Mouse (Mus musculus): Measurements from ENCODE around the gene Qpctl. TPM values are rescaled to one million over a fixed set of nuclear protein-coding genes. Genes with fewer than 3 reads are reported as not detected.

The Qpctl gene
- 24.9 and 28.8 TPM in 2 replicates for polyA plus RNA-seq (2015; fragmentation: Nextera tagmentation; extraction: Ambion mirVana)

- H3K4me3 ChIP-seq (ENCODE audit: low read depth, low read length), result peak within 1 kb of the TSS; percentile 51
- H3K9ac ChIP-seq (ENCODE audit: low read depth, low read length), result peak within 1 kb of the TSS; percentile 70
- H3K27ac ChIP-seq (ENCODE audit: low read length), result peak within 1 kb of the TSS; percentile 87
- H3K27me3 ChIP-seq (ENCODE audit: control insufficient read depth, insufficient read depth, low read depth, low read length), result no peaks in the 10 kb centered on the region
- H3K9me3 ChIP-seq (replicated peaks; ENCODE audit: control insufficient read depth, low read length, poor library complexity, severe bottlenecking), result no peaks in the 10 kb centered on the region
- H3K36me3 ChIP-seq (ENCODE audit: control insufficient read depth, insufficient read depth, low read length), result peaks cover 20% of the 10 kb centered on the region
- peak; percentile 97 for ATAC-seq
- H3K4me2 ChIP-seq (ENCODE audit: low read length), result peak within 1 kb of the TSS; percentile 62
- WGBS, result under 1% methylated on average over 43 of the region's 43 CpGs
- peaks cover 18% of the 10 kb centered on the region for H3K4me1 ChIP-seq (ENCODE audit: control insufficient read depth, insufficient read depth, low read length)
These were observed at the start of gene Qpctl for GRCm38 (mm10) chr7:19148875-19149541. Qpctl (minus strand) TSS chr7:19149291.

- H3K36me3 ChIP-seq (ENCODE audit: control insufficient read depth, insufficient read depth, low read length), result peaks cover 39% of the 10 kb centered on the region
- ATAC-seq, result no peak
- 21% methylated on average over 2 of the region's 2 CpGs for WGBS
These were observed 48.9 kb upstream of the Qpctl start for GRCm38 (mm10) chr7:19197985-19198384.

GRCm38 (mm10) chr7:19196676-19197075, 47.6 kb upstream of the Qpctl start:
- Histone ChIP-seq H3K27me3 (ENCODE audit: control insufficient read depth, insufficient read depth, low read depth, low read length) (no peaks in the 10 kb centered on the region), H3K9me3 (replicated peaks; ENCODE audit: control insufficient read depth, low read length, poor library complexity, severe bottlenecking) (0 out of 2 replicates have a peak, but pooled peaks cover 2% of the 10 kb centered on the region)
- whole genome bisulfite sequencing, result 70% methylated on average over 6 of the region's 6 CpGs

More at GRCm38 (mm10) chr7:19197985-19198384, 48.9 kb upstream of the Qpctl start:
- Histone ChIP-seq H3K27ac (ENCODE audit: low read length) (no peak overlapping the region), H3K4me2 (ENCODE audit: low read length) (no peak overlapping the region), H3K4me1 (ENCODE audit: control insufficient read depth, insufficient read depth, low read length) (no peaks in the 10 kb centered on the region), H3K27me3 (ENCODE audit: control insufficient read depth, insufficient read depth, low read depth, low read length) (no peaks in the 10 kb centered on the region), H3K9me3 (replicated peaks; ENCODE audit: control insufficient read depth, low read length, poor library complexity, severe bottlenecking) (0 out of 2 replicates have a peak, but pooled peaks cover 2% of the 10 kb centered on the region), H3K9ac (ENCODE audit: low read depth, low read length) (no peak overlapping the region), H3K4me3 (ENCODE audit: low read depth, low read length) (no peak overlapping the region)

GRCm38 (mm10) chr7:19194676-19195075, 45.6 kb upstream of the Qpctl start:
- no peak overlapping the region for H3K4me3 ChIP-seq (ENCODE audit: low read depth, low read length)
- H3K9me3 ChIP-seq (replicated peaks; ENCODE audit: control insufficient read depth, low read length, poor library complexity, severe bottlenecking), result 0 out of 2 replicates have a peak, but pooled peaks cover 2% of the 10 kb centered on the region
- ATAC-seq, result no peak
- no peak overlapping the region for H3K4me2 ChIP-seq (ENCODE audit: low read length)
- H3K27me3 ChIP-seq (ENCODE audit: control insufficient read depth, insufficient read depth, low read depth, low read length), result no peaks in the 10 kb centered on the region
- H3K4me1 ChIP-seq (ENCODE audit: control insufficient read depth, insufficient read depth, low read length), result no peaks in the 10 kb centered on the region
- H3K27ac ChIP-seq (ENCODE audit: low read length), result no peak overlapping the region
- WGBS, result over 99% methylated on average over 4 of the region's 4 CpGs
- peaks cover 50% of the 10 kb centered on the region for H3K36me3 ChIP-seq (ENCODE audit: control insufficient read depth, insufficient read depth, low read length)
- no peak overlapping the region for H3K9ac ChIP-seq (ENCODE audit: low read depth, low read length)

More at GRCm38 (mm10) chr7:19196676-19197075, 47.6 kb upstream of the Qpctl start:
- peaks cover 43% of the 10 kb centered on the region for H3K36me3 ChIP-seq (ENCODE audit: control insufficient read depth, insufficient read depth, low read length)
- H3K9ac ChIP-seq (ENCODE audit: low read depth, low read length), result no peak overlapping the region
- H3K4me1 ChIP-seq (ENCODE audit: control insufficient read depth, insufficient read depth, low read length), result no peaks in the 10 kb centered on the region
- H3K4me2 ChIP-seq (ENCODE audit: low read length), result no peak overlapping the region
- H3K4me3 ChIP-seq (ENCODE audit: low read depth, low read length), result no peak overlapping the region
- no peak for ATAC-seq
- no peak overlapping the region for H3K27ac ChIP-seq (ENCODE audit: low read length)

- Histone ChIP-seq H3K27me3 (ENCODE audit: control insufficient read depth, insufficient read depth, low read depth, low read length) (peaks cover 3% of the 10 kb centered on the region), H3K4me3 (ENCODE audit: low read depth, low read length) (no peak overlapping the region), H3K4me1 (ENCODE audit: control insufficient read depth, insufficient read depth, low read length) (peaks cover 4% of the 10 kb centered on the region; the same call in 1 of the 2 replicates), H3K4me2 (ENCODE audit: low read length) (no peak overlapping the region), H3K9me3 (replicated peaks; ENCODE audit: control insufficient read depth, low read length, poor library complexity, severe bottlenecking) (no peaks in the 10 kb centered on the region), H3K27ac (ENCODE audit: low read length) (peak overlapping the region; percentile 19; the same call in 1 of the 2 replicates), H3K9ac (ENCODE audit: low read depth, low read length) (no peak overlapping the region), H3K36me3 (ENCODE audit: control insufficient read depth, insufficient read depth, low read length) (peaks cover 18% of the 10 kb centered on the region)
- ATAC-seq, result no peak
- WGBS, result 62% methylated on average over 6 of the region's 6 CpGs
These were observed 35.7 kb upstream of the Qpctl start for GRCm38 (mm10) chr7:19184758-19185157.

- H3K9me3 ChIP-seq (replicated peaks; ENCODE audit: control insufficient read depth, low read length, poor library complexity, severe bottlenecking), result no peaks in the 10 kb centered on the region
- no peak overlapping the region for H3K4me3 ChIP-seq (ENCODE audit: low read depth, low read length)
- peaks cover 3% of the 10 kb centered on the region for H3K27me3 ChIP-seq (ENCODE audit: control insufficient read depth, insufficient read depth, low read depth, low read length)
- no peak for ATAC-seq
- 80% methylated on average over 2 of the region's 2 CpGs for WGBS
- peaks cover 7% of the 10 kb centered on the region; the same call in 1 of the 2 replicates for H3K4me1 ChIP-seq (ENCODE audit: control insufficient read depth, insufficient read depth, low read length)
- no peak overlapping the region for H3K9ac ChIP-seq (ENCODE audit: low read depth, low read length)
- H3K27ac ChIP-seq (ENCODE audit: low read length), result no peak overlapping the region
- peaks cover 17% of the 10 kb centered on the region for H3K36me3 ChIP-seq (ENCODE audit: control insufficient read depth, insufficient read depth, low read length)
- no peak overlapping the region for H3K4me2 ChIP-seq (ENCODE audit: low read length)
These were observed 35.2 kb upstream of the Qpctl start for GRCm38 (mm10) chr7:19184250-19184649.

- H3K4me1 ChIP-seq (ENCODE audit: control insufficient read depth, insufficient read depth, low read length), result peaks cover 29% of the 10 kb centered on the region
- H3K27me3 ChIP-seq (ENCODE audit: control insufficient read depth, insufficient read depth, low read depth, low read length), result peaks cover 3% of the 10 kb centered on the region
- H3K36me3 ChIP-seq (ENCODE audit: control insufficient read depth, insufficient read depth, low read length), result peaks cover 15% of the 10 kb centered on the region
- H3K4me3 ChIP-seq (ENCODE audit: low read depth, low read length), result peak overlapping the region; percentile 28
- H3K4me2 ChIP-seq (ENCODE audit: low read length), result peak overlapping the region; percentile 31
- ATAC-seq, result no peak
- 0 out of 2 replicates have a peak overlapping the region, but pooled peaks have one; percentile 22 for H3K9ac ChIP-seq (ENCODE audit: low read depth, low read length)
- 6% methylated on average over 26 of the region's 27 CpGs for WGBS
- H3K9me3 ChIP-seq (replicated peaks; ENCODE audit: control insufficient read depth, low read length, poor library complexity, severe bottlenecking), result no peaks in the 10 kb centered on the region
- no peak overlapping the region for H3K27ac ChIP-seq (ENCODE audit: low read length)
These were observed 31.9 kb upstream of the Qpctl start for GRCm38 (mm10) chr7:19180862-19181429.

GRCm38 (mm10) chr7:19179936-19180335, 30.8 kb upstream of the Qpctl start:
- Histone ChIP-seq H3K4me2 (ENCODE audit: low read length) (peak overlapping the region; percentile 74; the same call in 1 of the 2 replicates), H3K4me3 (ENCODE audit: low read depth, low read length) (no peak overlapping the region), H3K27me3 (ENCODE audit: control insufficient read depth, insufficient read depth, low read depth, low read length) (peaks cover 3% of the 10 kb centered on the region), H3K9ac (ENCODE audit: low read depth, low read length) (no peak overlapping the region), H3K27ac (ENCODE audit: low read length) (no peak overlapping the region), H3K9me3 (replicated peaks; ENCODE audit: control insufficient read depth, low read length, poor library complexity, severe bottlenecking) (no peaks in the 10 kb centered on the region), H3K4me1 (ENCODE audit: control insufficient read depth, insufficient read depth, low read length) (peaks cover 29% of the 10 kb centered on the region), H3K36me3 (ENCODE audit: control insufficient read depth, insufficient read depth, low read length) (peaks cover 15% of the 10 kb centered on the region)
- 49% methylated on average over 6 of the region's 6 CpGs for WGBS
- no peak for ATAC-seq

- H3K36me3 ChIP-seq (ENCODE audit: control insufficient read depth, insufficient read depth, low read length), result peaks cover 15% of the 10 kb centered on the region
- peak overlapping the region; percentile 58 for H3K4me3 ChIP-seq (ENCODE audit: low read depth, low read length)
- no peak for ATAC-seq
- peaks cover 3% of the 10 kb centered on the region for H3K27me3 ChIP-seq (ENCODE audit: control insufficient read depth, insufficient read depth, low read depth, low read length)
- no peaks in the 10 kb centered on the region for H3K9me3 ChIP-seq (replicated peaks; ENCODE audit: control insufficient read depth, low read length, poor library complexity, severe bottlenecking)
- 1% methylated on average over 31 of the region's 32 CpGs for WGBS
- no peak overlapping the region for H3K27ac ChIP-seq (ENCODE audit: low read length)
- peak overlapping the region; percentile 49 for H3K9ac ChIP-seq (ENCODE audit: low read depth, low read length)
- peaks cover 29% of the 10 kb centered on the region for H3K4me1 ChIP-seq (ENCODE audit: control insufficient read depth, insufficient read depth, low read length)
- peak overlapping the region; percentile 74 for H3K4me2 ChIP-seq (ENCODE audit: low read length)
These were observed 30.1 kb upstream of the Qpctl start for GRCm38 (mm10) chr7:19179173-19179572.
